Mouse (Mus musculus) CH12.LX (cell line): ENCODE data around the gene Myo1d. TPM values are rescaled to one million over a fixed set of nuclear protein-coding genes. Genes with fewer than 3 reads are reported as not detected.

ENCODE experiments used
- DNase-seq: peaks from one replicate; pipeline ENCODE4 v3.0.0-alpha.2; 2013; ENCODE audit errors: extremely low read depth
- H3K27ac ChIP-seq: 2 replicates; pipeline ENCODE4 v1.5.1; 2012; ENCODE audit warnings: low read depth, mild to moderate bottlenecking, control low read depth, moderate library complexity; ENCODE audit not compliant: insufficient read depth
- H3K27me3 ChIP-seq: replicated peaks from 2 replicates; pipeline ENCODE3; 2012; ENCODE audit warnings: inconsistent platforms
- H3K36me3 ChIP-seq, 2 experiments: replicated peaks in 1 of 2; 2 replicates each; pipeline versions ENCODE3 to v1.6.1; 2012; ENCODE audit warnings: inconsistent platforms in 1 of 2, low read length in 1 of 2, mild to moderate bottlenecking in 1 of 2, mixed read lengths in 1 of 2, moderate library complexity in 1 of 2; ENCODE audit not compliant: control insufficient read depth in 1 of 2, insufficient read depth in 1 of 2
- H3K4me1 ChIP-seq, 2 experiments: 2 replicates each; pipeline ENCODE4 v1.6.1; 2012; ENCODE audit warnings: inconsistent platforms in 1 of 2, moderate library complexity in 1 of 2; ENCODE audit not compliant: insufficient read depth in 2 of 2, control insufficient read depth in 1 of 2
- H3K4me2 ChIP-seq: 2 replicates; pipeline ENCODE4 v1.6.1; 2012; ENCODE audit warnings: low read depth, mild to moderate bottlenecking, control low read depth; ENCODE audit not compliant: poor library complexity, insufficient read depth, severe bottlenecking
- H3K4me3 ChIP-seq, 3 experiments: fragments of 150-350 bp in 1 of 3; sonication (generic) in 1 of 3; replicated peaks in 1 of 3; 2 replicates each; pipeline versions ENCODE3 to v1.5.1; 2011 to 2012; ENCODE audit warnings: low read depth in 2 of 3, low read length in 2 of 3, mild to moderate bottlenecking in 2 of 3, moderate library complexity in 2 of 3, control low read depth in 1 of 3, improper control_type of control experiment in 1 of 3, inconsistent platforms in 1 of 3, mixed read lengths in 1 of 3; ENCODE audit not compliant: poor library complexity in 1 of 3
- H3K79me2 ChIP-seq: replicated peaks from 2 replicates; pipeline ENCODE4 v1.6.1; 2012; ENCODE audit warnings: mild to moderate bottlenecking, moderate library complexity; ENCODE audit not compliant: control insufficient read depth, poor library complexity, insufficient read depth, severe bottlenecking; ENCODE audit errors: extremely low read depth
- H3K9ac ChIP-seq: 2 replicates; pipeline ENCODE4 v1.6.1; 2012; ENCODE audit warnings: low read depth, mild to moderate bottlenecking, control low read depth, moderate library complexity; ENCODE audit not compliant: insufficient read depth
- H3K9me3 ChIP-seq: replicated peaks from 2 replicates; pipeline ENCODE3; 2012; ENCODE audit warnings: low read length, inconsistent platforms, mixed read lengths
- BHLHE40 ChIP-seq: IDR thresholded peaks from 2 replicates; pipeline ENCODE4 v1.6.1; 2011; ENCODE audit warnings: mild to moderate bottlenecking, low read depth, low read length, improper control_type of control experiment
- CHD1 ChIP-seq: IDR thresholded peaks from 2 replicates; pipeline ENCODE4 v1.6.1; 2012; ENCODE audit warnings: low read depth, low read length, improper control_type of control experiment, inconsistent platforms
- CHD2 ChIP-seq: IDR thresholded peaks from 2 replicates; pipeline ENCODE4 v1.6.1; 2011; ENCODE audit warnings: low read length, improper control_type of control experiment
- E2F4 ChIP-seq: IDR thresholded peaks from 2 replicates; pipeline ENCODE4 v1.6.1; 2011; ENCODE audit warnings: low read depth, low read length, improper control_type of control experiment; ENCODE audit not compliant: insufficient replicate concordance
- ELF1 ChIP-seq: IDR thresholded peaks from 2 replicates; pipeline ENCODE4 v1.6.1; 2014; ENCODE audit warnings: low read depth, mild to moderate bottlenecking, inconsistent platforms, low read length, improper control_type of control experiment
- EP300 ChIP-seq: IDR thresholded peaks from 2 replicates; pipeline ENCODE4 v1.6.1; 2011; ENCODE audit warnings: low read length, improper control_type of control experiment
- ETS1 ChIP-seq: conservative IDR thresholded peaks from 2 replicates; pipeline ENCODE4 v1.6.1; 2012; ENCODE audit warnings: low read depth, mild to moderate bottlenecking, inconsistent platforms, low read length, improper control_type of control experiment, moderate library complexity
- GABPA ChIP-seq: IDR thresholded peaks from 2 replicates; pipeline ENCODE4 v1.6.1; 2012; ENCODE audit warnings: low read depth, low read length, improper control_type of control experiment, inconsistent platforms; ENCODE audit not compliant: insufficient replicate concordance
- HCFC1 ChIP-seq: IDR thresholded peaks from 2 replicates; pipeline ENCODE4 v1.6.1; 2012; ENCODE audit warnings: low read depth, mild to moderate bottlenecking, inconsistent platforms, low read length, improper control_type of control experiment
- IRF4 ChIP-seq: IDR thresholded peaks from 2 replicates; pipeline ENCODE4 v1.6.1; 2014; ENCODE audit warnings: low read depth, mild to moderate bottlenecking, inconsistent platforms, low read length, improper control_type of control experiment
- JUN ChIP-seq: IDR thresholded peaks from 2 replicates; pipeline ENCODE4 v1.6.1; 2011; ENCODE audit warnings: low read depth, mild to moderate bottlenecking, low read length, improper control_type of control experiment, moderate library complexity; ENCODE audit not compliant: insufficient read depth
- JUND ChIP-seq: conservative IDR thresholded peaks from 2 replicates; pipeline ENCODE4 v1.6.1; 2011; ENCODE audit warnings: low read depth, low read length, improper control_type of control experiment
- KAT2A ChIP-seq: IDR thresholded peaks from 2 replicates; pipeline ENCODE4 v1.6.1; 2012; ENCODE audit warnings: low read length, improper control_type of control experiment, inconsistent platforms; ENCODE audit not compliant: insufficient replicate concordance
- MAFK ChIP-seq: IDR thresholded peaks from 2 replicates; pipeline ENCODE4 v1.6.1; 2011; ENCODE audit warnings: low read length, improper control_type of control experiment; ENCODE audit not compliant: insufficient replicate concordance
- MAX ChIP-seq: IDR thresholded peaks from 2 replicates; pipeline ENCODE4 v1.6.1; 2011; ENCODE audit warnings: low read length, improper control_type of control experiment
- MEF2A ChIP-seq: IDR thresholded peaks from 2 replicates; pipeline ENCODE4 v1.6.1; 2014; ENCODE audit warnings: low read depth, mild to moderate bottlenecking, inconsistent platforms, low read length, improper control_type of control experiment, borderline replicate concordance
- MXI1 ChIP-seq: IDR thresholded peaks from 2 replicates; pipeline ENCODE4 v1.6.1; 2011; ENCODE audit warnings: mild to moderate bottlenecking, low read depth, low read length, improper control_type of control experiment
- NELFE ChIP-seq: IDR thresholded peaks from 2 replicates; pipeline ENCODE4 v1.6.1; 2011; ENCODE audit warnings: low read depth, low read length, improper control_type of control experiment
- NRF1 ChIP-seq: IDR thresholded peaks from 2 replicates; pipeline ENCODE4 v1.6.1; 2014; ENCODE audit warnings: low read depth, mild to moderate bottlenecking, inconsistent platforms, low read length, improper control_type of control experiment, moderate library complexity
- POLR2A ChIP-seq: IDR thresholded peaks from 2 replicates; pipeline ENCODE4 v1.6.1; 2011; ENCODE audit warnings: low read depth, mild to moderate bottlenecking, improper control_type of control experiment, low read length
- POLR2AphosphoS2 ChIP-seq: IDR thresholded peaks from 2 replicates; pipeline ENCODE4 v1.6.1; 2011; ENCODE audit warnings: low read depth, low read length, improper control_type of control experiment
- RCOR1 ChIP-seq: conservative IDR thresholded peaks from 2 replicates; pipeline ENCODE4 v1.6.1; 2012; ENCODE audit warnings: low read depth, mild to moderate bottlenecking, inconsistent platforms, low read length, improper control_type of control experiment
- SIN3A ChIP-seq: IDR thresholded peaks from 2 replicates; pipeline ENCODE4 v1.6.1; 2012; ENCODE audit warnings: low read length, improper control_type of control experiment, inconsistent platforms
- USF2 ChIP-seq: conservative IDR thresholded peaks from 2 replicates; pipeline ENCODE4 v1.6.1; 2011; ENCODE audit warnings: low read depth, low read length, improper control_type of control experiment
- ZKSCAN1 ChIP-seq: IDR thresholded peaks from 2 replicates; pipeline ENCODE4 v1.6.1; 2012; ENCODE audit warnings: low read depth, inconsistent platforms, low read length, improper control_type of control experiment, borderline replicate concordance
- ZMIZ1 ChIP-seq: IDR thresholded peaks from 2 replicates; pipeline ENCODE4 v1.6.1; 2012; ENCODE audit warnings: low read depth, mild to moderate bottlenecking, inconsistent platforms, low read length, improper control_type of control experiment
- ZNF384 ChIP-seq: IDR thresholded peaks from 2 replicates; pipeline ENCODE4 v1.6.1; 2012; ENCODE audit warnings: low read depth, low read length, improper control_type of control experiment, inconsistent platforms
- dilution Hi-C: fragments of 300-500 bp; cut with MboI; formaldehyde crosslinking; loops from 2 replicates; pipeline ENCODE4 v1.14.3; 2020; ENCODE audit warnings: low sequenced_read_pairs; ENCODE audit not compliant: extremely low pct_unique_long_range_greater_than_20kb, extremely low pct_ligation_motif_present
- in situ Hi-C: fragments of 300-500 bp; cut with MboI; formaldehyde crosslinking; loops from 3 replicates; pipeline ENCODE4 v1.14.3; 2019; ENCODE audit warnings: low sequenced_read_pairs, low pct_ligation_motif_present, low pct_unique_long_range_greater_than_20kb, mixed read lengths
- polyA plus RNA-seq: library from polyadenylated mRNA; unstranded; fragments of >175 nt; gene quantifications from 2 replicates; pipeline ENCODE4 v1.2.1, GENCODE M21; 2012; ENCODE audit warnings: low read depth; ENCODE audit not compliant: insufficient read length
- total RNA-seq, 2 experiments: library from RNA; depleted of rRNA; stranded (reverse); fragments of 300-350 nt in 1 of 2; fragments of >200 nt in 1 of 2; gene quantifications; 2 replicates each; pipeline ENCODE4 v1.2.3; 2012 to 2014

Myo1d gene
- total and polyA plus RNA-seq, 3 experiments: 2.2 to 5.6 (median 2.9) TPM

DNA sequence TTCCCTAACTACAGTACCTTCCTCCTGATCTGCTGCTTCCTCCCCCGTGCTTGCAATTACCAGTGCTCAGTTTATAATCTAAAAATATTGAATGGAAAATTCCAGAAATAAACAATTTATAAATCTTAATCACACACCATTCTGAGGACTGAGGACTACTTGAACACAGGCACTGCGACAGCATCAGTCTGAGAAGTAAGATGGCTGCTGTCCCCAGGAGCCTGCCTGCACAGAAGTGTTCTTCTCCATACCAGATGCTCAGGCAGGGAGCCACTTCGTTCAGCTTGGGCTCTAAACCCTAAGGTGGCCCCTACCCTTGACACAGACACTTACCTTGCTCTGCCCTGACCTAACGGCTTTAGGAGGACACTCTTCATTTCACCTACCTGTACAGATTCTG is 17.8 kb downstream of the Myo1d start:
- H3K4me2 ChIP-seq: no peak overlapping the region; the same call in 1 of the 2 replicates
- no peak overlapping the region for H3K9ac ChIP-seq
- H3K36me3 ChIP-seq: peaks cover 0 to 3% of the 10 kb centered on the region in 2 experiments
- dilution Hi-C loops: no loop called here
- no peaks in the 10 kb centered on the region for H3K79me2 ChIP-seq
- no peaks in the 10 kb centered on the region for H3K27me3 ChIP-seq
- no peak for TF ChIP-seq ETS1
- TF ChIP-seq ZNF384: no peak
- TF ChIP-seq BHLHE40: no peak
- no peak for TF ChIP-seq RCOR1
- no peak for TF ChIP-seq EP300
- TF ChIP-seq NELFE: no peak
- TF ChIP-seq JUN: no peak
- TF ChIP-seq ELF1: no peak
- no peak for TF ChIP-seq NRF1
- no peak for TF ChIP-seq ZKSCAN1
- no peak for TF ChIP-seq E2F4
- no peak for TF ChIP-seq SIN3A
- TF ChIP-seq MXI1: no peak
- no peak for TF ChIP-seq USF2
- TF ChIP-seq POLR2AphosphoS2: no peak
- TF ChIP-seq JUND: no peak
- no peak for TF ChIP-seq POLR2A
- TF ChIP-seq KAT2A: no peak
- TF ChIP-seq, all 38 proteins: peak for 0
- Histone ChIP-seq H3K4me3 (no peak overlapping the region), H3K4me1 (no peaks in the 10 kb centered on the region), H3K27ac (no peak overlapping the region), H3K9me3 (no peaks in the 10 kb centered on the region)
- in situ Hi-C loops: no loop called here
- no peak for DNase-seq

DNA sequence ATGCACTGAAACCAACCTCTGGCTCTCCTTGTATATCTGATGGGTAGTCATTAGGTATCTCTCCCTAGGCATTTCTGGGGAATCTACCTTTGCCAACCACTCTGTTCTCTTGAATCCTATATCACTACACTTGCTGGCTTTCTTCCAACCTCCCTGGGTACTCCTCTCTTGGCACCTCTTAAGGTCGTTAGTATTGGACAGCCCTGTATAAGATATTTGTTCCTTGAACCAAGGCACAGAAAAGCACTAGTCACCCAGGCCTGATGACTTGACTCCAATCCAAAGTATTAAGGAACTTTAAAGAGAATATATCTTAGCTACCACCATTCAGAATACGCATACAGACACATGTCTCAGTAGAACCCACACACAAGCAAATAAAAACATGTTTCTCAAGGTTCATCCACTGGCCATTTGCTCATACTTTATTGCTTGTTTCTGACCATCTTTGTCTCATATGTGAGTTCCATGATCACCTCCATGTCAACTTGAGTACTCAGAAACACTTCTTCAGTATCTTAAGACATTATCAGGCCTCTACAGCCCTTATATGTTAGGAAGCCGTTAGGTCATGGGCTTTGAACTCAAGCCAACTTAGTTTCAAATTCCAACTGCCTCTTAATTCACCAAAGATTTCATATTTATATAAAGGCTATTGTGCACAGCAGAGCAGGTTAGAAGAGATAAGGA is 18.4 kb downstream of the Myo1d start:
- Histone ChIP-seq H3K9me3 (no peaks in the 10 kb centered on the region), H3K27me3 (no peaks in the 10 kb centered on the region), H3K36me3 (peaks cover 0 to 3% of the 10 kb centered on the region in 2 experiments), H3K4me1 (no peaks in the 10 kb centered on the region), H3K27ac (no peak overlapping the region), H3K79me2 (no peaks in the 10 kb centered on the region), H3K4me3 (no peak overlapping the region), H3K9ac (no peak overlapping the region), H3K4me2 (no peak overlapping the region)
- dilution Hi-C loops (no loop called here), in situ Hi-C loops (no loop called here)
- TF ChIP-seq NRF1 (no peak), MAFK (no peak), CHD1 (no peak), JUN (no peak), ZMIZ1 (no peak), MEF2A (no peak), IRF4 (no peak), EP300 (no peak), CHD2 (no peak), GABPA (no peak), POLR2A (no peak), ELF1 (no peak), E2F4 (no peak), HCFC1 (no peak), MAX (no peak)
- no peak for DNase-seq
